Mouse (Mus musculus): ENCODE results near the gene Sh2b2.

DNA sequence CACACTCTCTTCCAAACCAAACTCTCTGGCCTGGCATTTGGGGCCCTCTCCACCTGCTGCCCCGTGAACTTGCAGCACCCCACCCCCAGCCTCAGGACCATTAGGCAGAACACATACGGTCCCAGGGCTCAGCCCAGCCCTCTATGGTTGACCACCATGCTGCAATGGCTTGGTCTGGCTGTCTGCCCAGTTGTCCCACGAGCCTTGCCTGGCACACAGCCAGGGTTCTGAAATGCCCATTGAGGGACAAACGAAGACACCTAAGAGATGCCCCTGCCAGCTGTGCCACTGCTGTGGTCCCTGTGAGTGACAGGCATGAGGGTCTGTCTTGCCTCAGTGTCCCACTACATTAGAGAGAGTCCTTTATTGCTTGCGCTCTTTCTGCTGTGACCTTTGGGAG is 30.4 kb downstream of the Sh2b2 start:
- TF ChIP-seq CTCF (IDR thresholded peaks at IDR 0.05; ENCODE audit: borderline replicate concordance, insufficient read depth, low read length) (no peak), POLR2A (IDR thresholded peaks at IDR 0.05; ENCODE audit: low read depth, low read length) (no peak)
